Mouse (Mus musculus) layer of hippocampus, adult 9-10 months (tissue): ENCODE data around the gene Itfg2.
A peak's percentile ranks its signal among the peaks of the same experiment; 100 is the strongest.

Experiments used
- DNase-seq: peaks from one replicate; pipeline ENCODE4 v3.0.0; 2022; ENCODE audit warnings: low spot score

Gene Itfg2

GRCm38 (mm10) chr6:128435474-128435873 is 10.7 kb upstream of the Itfg2 start:
- no peak for DNase-seq

GRCm38 (mm10) chr6:128433566-128433965 is 8.8 kb upstream of the Itfg2 start:
- no peak for DNase-seq

GRCm38 (mm10) chr6:128432356-128432915 is 7.7 kb upstream of the Itfg2 start:
- no peak for DNase-seq

- no peak for DNase-seq
Observed at GRCm38 (mm10) chr6:128429826-128430225, 5.1 kb upstream of the Itfg2 start.

- no peak for DNase-seq
Observed at GRCm38 (mm10) chr6:128429300-128429699, 4.6 kb upstream of the Itfg2 start.

GRCm38 (mm10) chr6:128427571-128427970 is 2.8 kb upstream of the Itfg2 start:
- no peak for DNase-seq

- no peak for DNase-seq
Observed at GRCm38 (mm10) chr6:128425046-128425445, 315 bp upstream of the Itfg2 start.

- no peak for DNase-seq
Observed at GRCm38 (mm10) chr6:128423496-128424268, 1.0 kb downstream of the Itfg2 start.

- no peak for DNase-seq
Observed at GRCm38 (mm10) chr6:128421480-128421879, 3.3 kb downstream of the Itfg2 start.

- no peak for DNase-seq
Observed at GRCm38 (mm10) chr6:128421036-128421435, 3.7 kb downstream of the Itfg2 start.

GRCm38 (mm10) chr6:128418076-128418475 is 6.7 kb downstream of the Itfg2 start:
- DNase-seq: no peak

- DNase-seq: no peak
Observed at GRCm38 (mm10) chr6:128416169-128416568, 8.6 kb downstream of the Itfg2 start.

- peak; percentile 92 for DNase-seq
Observed at GRCm38 (mm10) chr6:128411115-128411514, 13.6 kb downstream of the Itfg2 start.

GRCm38 (mm10) chr6:128410305-128410704 is 14.4 kb downstream of the Itfg2 start:
- no peak for DNase-seq

- no peak for DNase-seq
Observed at GRCm38 (mm10) chr6:128408544-128409125, 16.1 kb downstream of the Itfg2 start.

- DNase-seq: no peak
Observed at GRCm38 (mm10) chr6:128404708-128405107, 20.0 kb downstream of the Itfg2 start.

GRCm38 (mm10) chr6:128399421-128400185 is 25.1 kb downstream of the Itfg2 start:
- DNase-seq: no peak

- no peak for DNase-seq
Observed at GRCm38 (mm10) chr6:128398996-128399395, 25.7 kb downstream of the Itfg2 start, which contains the start of gene Nrip2. Gene Nrip2 (plus strand): TSS chr6:128399296.

- no peak for DNase-seq
Observed at GRCm38 (mm10) chr6:128397574-128398261, 27.0 kb downstream of the Itfg2 start.

- DNase-seq: no peak
Observed at GRCm38 (mm10) chr6:128390683-128391082, 34.0 kb downstream of the Itfg2 start.

- DNase-seq: no peak
Observed at GRCm38 (mm10) chr6:128389185-128389584, 35.5 kb downstream of the Itfg2 start.

- no peak for DNase-seq
Observed at GRCm38 (mm10) chr6:128385026-128385425, 39.7 kb downstream of the Itfg2 start.
